In the genomic region with DNA sequence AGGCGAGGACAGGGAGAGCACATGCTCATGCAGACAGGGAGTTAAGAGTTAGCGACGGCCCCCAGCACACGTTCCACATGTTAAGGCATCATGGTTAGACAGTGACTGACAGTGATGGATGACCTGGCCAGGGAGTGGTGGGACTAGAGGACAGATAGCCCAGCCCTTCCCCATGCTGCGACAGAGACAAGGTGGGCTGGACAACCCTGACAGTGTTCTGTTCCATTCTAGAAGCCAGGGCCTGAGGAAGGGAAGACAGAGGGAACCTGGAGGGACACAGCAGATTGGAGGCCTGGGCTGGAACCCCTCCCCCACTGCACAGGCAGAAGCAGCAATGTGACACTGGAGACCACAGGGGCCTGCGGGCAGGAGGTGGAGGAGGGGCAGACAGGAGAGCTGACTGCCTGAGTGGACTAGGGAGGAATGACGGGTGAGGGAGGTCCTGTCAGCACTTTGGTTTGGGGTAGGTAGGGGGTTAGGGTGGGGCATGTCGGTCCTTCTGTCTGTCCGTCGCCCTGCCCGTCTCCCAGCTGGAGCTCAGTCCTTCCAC, we compare ENCODE assay signal across 11 mouse cellular contexts. TPM values are rescaled to one million over a fixed set of nuclear protein-coding genes. Genes with fewer than 3 reads are reported as not detected.
DNase-seq lines count a peak whose midpoint lies in the region; ATAC-seq and TF ChIP-seq lines count a peak whose summit lies in the region.
"Had no signal": no experiment of that assay in that cellular context is flagged by ENCODE, and none has a peak within 500 bp of the region (broad histone marks: within the 10 kb centered on the region; RNA-seq: fewer than 3 reads in every experiment).

No protein-coding gene starts in this region.

- no peak overlapping the region for H3K27ac ChIP-seq in forebrain, embryonic 13.5 days
- no peak overlapping the region for H3K27ac ChIP-seq in forebrain, postnatal 0 days (ENCODE audit: low read depth, low read length)
- peak overlapping the region; percentile 9; the same call in 1 of the 2 replicates for H3K27ac ChIP-seq in midbrain, embryonic 13.5 days
- no peak overlapping the region for H3K27ac ChIP-seq in midbrain, embryonic 11.5 days (ENCODE audit: low read depth, low read length)
- H3K27ac ChIP-seq in liver, postnatal 0 days (ENCODE audit: low read depth) = peak overlapping the region; percentile 97

- H3K4me3 ChIP-seq in forebrain, embryonic 13.5 days = peak overlapping the region; percentile 95; the same call in 1 of the 2 replicates
- no peak overlapping the region for H3K4me3 ChIP-seq in forebrain, postnatal 0 days (ENCODE audit: low read depth, low read length)
- no peak overlapping the region for H3K4me3 ChIP-seq in midbrain, embryonic 13.5 days (replicated peaks)
- no peak overlapping the region; the same call in 1 of the 2 replicates for H3K4me3 ChIP-seq in midbrain, embryonic 11.5 days (ENCODE audit: low read depth, low read length)
- H3K4me3 ChIP-seq in liver, postnatal 0 days (ENCODE audit: low read depth, low read length) = no peak overlapping the region

- no peaks in the 10 kb centered on the region for H3K27me3 ChIP-seq in forebrain, embryonic 13.5 days
- no peaks in the 10 kb centered on the region for H3K27me3 ChIP-seq in forebrain, postnatal 0 days (ENCODE audit: insufficient read depth, low read length)
- no peaks in the 10 kb centered on the region for H3K27me3 ChIP-seq in midbrain, embryonic 13.5 days
- no peaks in the 10 kb centered on the region for H3K27me3 ChIP-seq in midbrain, embryonic 11.5 days (ENCODE audit: control insufficient read depth, insufficient read depth, low read length)
- H3K27me3 ChIP-seq in liver, postnatal 0 days (ENCODE audit: insufficient read depth, low read length) = no peaks in the 10 kb centered on the region

- H3K36me3 ChIP-seq in forebrain, embryonic 13.5 days (ENCODE audit: poor library complexity, severe bottlenecking) = peaks cover 40% of the 10 kb centered on the region
- H3K36me3 ChIP-seq in forebrain, postnatal 0 days (ENCODE audit: insufficient read depth) = peaks cover 26% of the 10 kb centered on the region
- peaks cover 35% of the 10 kb centered on the region for H3K36me3 ChIP-seq in midbrain, embryonic 13.5 days
- H3K36me3 ChIP-seq in midbrain, embryonic 11.5 days (ENCODE audit: control insufficient read depth, insufficient read depth, low read length) = peaks cover 24% of the 10 kb centered on the region
- peaks cover 24% of the 10 kb centered on the region for H3K36me3 ChIP-seq in liver, postnatal 0 days (replicated peaks; ENCODE audit: insufficient read depth, low read length)

- TF ChIP-seq EP300 in liver, postnatal 0 days (IDR thresholded peaks at IDR 0.05; ENCODE audit: low read depth) = no peak

- H3K9ac ChIP-seq in forebrain, embryonic 13.5 days = no peak overlapping the region
- no peak overlapping the region for H3K9ac ChIP-seq in forebrain, postnatal 0 days
- no peak overlapping the region; the same call in 1 of the 2 replicates for H3K9ac ChIP-seq in midbrain, embryonic 13.5 days (replicated peaks)
- H3K9ac ChIP-seq in midbrain, embryonic 11.5 days (ENCODE audit: low read length) = no peak overlapping the region
- H3K9ac ChIP-seq in liver, postnatal 0 days (replicated peaks) = peak overlapping the region; percentile 59; the same call in 1 of the 2 replicates

- 0 out of 2 replicates have a peak overlapping the region, but pooled peaks have one; percentile 97 for H3K4me2 ChIP-seq in forebrain, embryonic 13.5 days
- no peak overlapping the region for H3K4me2 ChIP-seq in forebrain, postnatal 0 days (ENCODE audit: low read depth)
- no peak overlapping the region for H3K4me2 ChIP-seq in midbrain, embryonic 13.5 days (replicated peaks)
- no peak overlapping the region for H3K4me2 ChIP-seq in midbrain, embryonic 11.5 days
- H3K4me2 ChIP-seq in liver, postnatal 0 days (ENCODE audit: low read depth, low read length) = peak overlapping the region; percentile 66; the same call in 1 of the 2 replicates

- no peaks in the 10 kb centered on the region for H3K9me3 ChIP-seq in forebrain, embryonic 13.5 days (replicated peaks)
- H3K9me3 ChIP-seq in forebrain, postnatal 0 days (ENCODE audit: low read length) = no peaks in the 10 kb centered on the region
- H3K9me3 ChIP-seq in midbrain, embryonic 13.5 days = no peaks in the 10 kb centered on the region
- no peaks in the 10 kb centered on the region; the same call in 1 of the 2 replicates for H3K9me3 ChIP-seq in midbrain, embryonic 11.5 days (ENCODE audit: control insufficient read depth, low read length)
- H3K9me3 ChIP-seq in liver, postnatal 0 days (ENCODE audit: low read length) = no peaks in the 10 kb centered on the region

- H3K4me1 ChIP-seq in forebrain, embryonic 13.5 days = peaks cover 38% of the 10 kb centered on the region
- H3K4me1 ChIP-seq in forebrain, postnatal 0 days (ENCODE audit: insufficient read depth) = peaks cover 12% of the 10 kb centered on the region
- peaks cover 44% of the 10 kb centered on the region for H3K4me1 ChIP-seq in midbrain, embryonic 13.5 days (replicated peaks)
- H3K4me1 ChIP-seq in midbrain, embryonic 11.5 days (ENCODE audit: control insufficient read depth, insufficient read depth, low read length) = peaks cover 26% of the 10 kb centered on the region
- H3K4me1 ChIP-seq in liver, postnatal 0 days (ENCODE audit: insufficient read depth) = peaks cover 48% of the 10 kb centered on the region

- WGBS in forebrain, embryonic 13.5 days = 95% methylated on average over 11 of the region's 11 CpGs
- WGBS in forebrain, postnatal 0 days = 89% methylated on average over 11 of the region's 11 CpGs
- 88% methylated on average over 11 of the region's 11 CpGs for WGBS in midbrain, embryonic 13.5 days
- 88% methylated on average over 11 of the region's 11 CpGs for WGBS in midbrain, embryonic 11.5 days
- 81% methylated on average over 11 of the region's 11 CpGs for WGBS in liver, postnatal 0 days (ENCODE audit: insufficient replicate concordance)

- TF ChIP-seq CTCF in forebrain, postnatal 0 days (IDR thresholded peaks at IDR 0.05; ENCODE audit: low read depth) = no peak
- no peak for TF ChIP-seq CTCF in liver, postnatal 0 days (IDR thresholded peaks at IDR 0.05; ENCODE audit: low read depth)

- ATAC-seq in forebrain, embryonic 13.5 days = no peak
- no peak for ATAC-seq in forebrain, postnatal 0 days
- ATAC-seq in midbrain, embryonic 13.5 days = no peak
- ATAC-seq in midbrain, embryonic 11.5 days (ENCODE audit: low FRiP score) = no peak
- no peak for ATAC-seq in liver, postnatal 0 days

- no peak for DNase-seq in forebrain, postnatal 0 days
- no peak for DNase-seq in midbrain, embryonic 11.5 days (ENCODE audit: low spot score, missing footprints)
- peak; percentile 28 for DNase-seq in kidney, adult 18-20 months
- DNase-seq in liver, postnatal 0 days = no peak
- DNase-seq in ovary, postnatal 10 days (ENCODE audit: low spot score) = no peak
- DNase-seq in layer of hippocampus, postnatal 25 days (ENCODE audit: extremely low spot score in 1 of 2, low spot score in 1 of 2) = no peak

RNA-seq across cellular contexts. Expression of a gene that starts 2.7 kb away (rescaled TPM):
- polyA plus RNA-seq in forebrain, embryonic 13.5 days (2015; fragmentation: Nextera tagmentation; extraction: Ambion mirVana) = 462 and 508 TPM in 2 replicates
- 214 and 237 TPM in 2 replicates for total RNA-seq in forebrain, postnatal 0 days (2014; rRNA removed)
- 416 and 435 TPM in 2 replicates for polyA plus RNA-seq in forebrain, postnatal 0 days (2015; fragmentation: Nextera tagmentation; extraction: Ambion mirVana)
- polyA plus RNA-seq in midbrain, embryonic 13.5 days (2015; fragmentation: Nextera tagmentation; extraction: Ambion mirVana) = 452 and 461 TPM in 2 replicates
- 521 and 583 TPM in 2 replicates for polyA plus RNA-seq in midbrain, embryonic 11.5 days (2014; fragmentation: Nextera tagmentation; extraction: Ambion mirVana)
- 148 and 156 TPM in 2 replicates for polyA plus RNA-seq in liver, postnatal 0 days (2015; fragmentation: Nextera tagmentation; extraction: Ambion mirVana)
- total RNA-seq in layer of hippocampus, postnatal 25 days (2021) = 100 to 1,000 TPM; 306 to 324 TPM

RNA-seq across cellular contexts. Expression of a gene that starts 5.7 kb away (rescaled TPM):
- polyA plus RNA-seq in forebrain, embryonic 13.5 days (2015; fragmentation: Nextera tagmentation; extraction: Ambion mirVana) = 253 and 286 TPM in 2 replicates
- total RNA-seq in forebrain, postnatal 0 days (2014; rRNA removed) = 162 and 174 TPM in 2 replicates
- polyA plus RNA-seq in forebrain, postnatal 0 days (2015; fragmentation: Nextera tagmentation; extraction: Ambion mirVana) = 208 and 218 TPM in 2 replicates
- 279 and 297 TPM in 2 replicates for polyA plus RNA-seq in midbrain, embryonic 13.5 days (2015; fragmentation: Nextera tagmentation; extraction: Ambion mirVana)
- polyA plus RNA-seq in midbrain, embryonic 11.5 days (2014; fragmentation: Nextera tagmentation; extraction: Ambion mirVana) = 492 and 493 TPM in 2 replicates
- 683 and 697 TPM in 2 replicates for polyA plus RNA-seq in liver, postnatal 0 days (2015; fragmentation: Nextera tagmentation; extraction: Ambion mirVana)
- 100 to 1,000 TPM; 127 to 136 TPM for total RNA-seq in layer of hippocampus, postnatal 25 days (2021)

RNA-seq across cellular contexts. Expression of a gene that starts 19.4 kb away (rescaled TPM):
- 420 and 488 TPM in 2 replicates for polyA plus RNA-seq in forebrain, embryonic 13.5 days (2015; fragmentation: Nextera tagmentation; extraction: Ambion mirVana)
- 99.8 and 111 TPM in 2 replicates for total RNA-seq in forebrain, postnatal 0 days (2014; rRNA removed)
- 207 and 238 TPM in 2 replicates for polyA plus RNA-seq in forebrain, postnatal 0 days (2015; fragmentation: Nextera tagmentation; extraction: Ambion mirVana)
- polyA plus RNA-seq in midbrain, embryonic 13.5 days (2015; fragmentation: Nextera tagmentation; extraction: Ambion mirVana) = 303 and 358 TPM in 2 replicates
- polyA plus RNA-seq in midbrain, embryonic 11.5 days (2014; fragmentation: Nextera tagmentation; extraction: Ambion mirVana) = 820 and 827 TPM in 2 replicates
- polyA plus RNA-seq in liver, postnatal 0 days (2015; fragmentation: Nextera tagmentation; extraction: Ambion mirVana) = 162 and 168 TPM in 2 replicates
- 10 to 100 TPM; 61.7 to 67.4 TPM for total RNA-seq in layer of hippocampus, postnatal 25 days (2021)

RNA-seq across cellular contexts. Expression of a gene that starts 19.5 kb away (rescaled TPM):
- polyA plus RNA-seq in forebrain, embryonic 13.5 days (2015; fragmentation: Nextera tagmentation; extraction: Ambion mirVana) = 204 and 211 TPM in 2 replicates
- 54.2 and 64.2 TPM in 2 replicates for total RNA-seq in forebrain, postnatal 0 days (2014; rRNA removed)
- polyA plus RNA-seq in forebrain, postnatal 0 days (2015; fragmentation: Nextera tagmentation; extraction: Ambion mirVana) = 207 and 226 TPM in 2 replicates
- polyA plus RNA-seq in midbrain, embryonic 13.5 days (2015; fragmentation: Nextera tagmentation; extraction: Ambion mirVana) = 180 and 183 TPM in 2 replicates
- 178 and 204 TPM in 2 replicates for polyA plus RNA-seq in midbrain, embryonic 11.5 days (2014; fragmentation: Nextera tagmentation; extraction: Ambion mirVana)
- 46.1 and 47.5 TPM in 2 replicates for polyA plus RNA-seq in liver, postnatal 0 days (2015; fragmentation: Nextera tagmentation; extraction: Ambion mirVana)
- total RNA-seq in layer of hippocampus, postnatal 25 days (2021) = 100 to 1,000 TPM in 1 of 2 experiments, 10 to 100 TPM in 1; 87.2 to 109 TPM

RNA-seq across cellular contexts. Expression of a gene that starts 27.8 kb away (rescaled TPM):
- not detected in 2 replicates for polyA plus RNA-seq in forebrain, embryonic 13.5 days (2015; fragmentation: Nextera tagmentation; extraction: Ambion mirVana)
- total RNA-seq in forebrain, postnatal 0 days (2014; rRNA removed) = not detected in 2 replicates
- polyA plus RNA-seq in forebrain, postnatal 0 days (2015; fragmentation: Nextera tagmentation; extraction: Ambion mirVana) = not detected in 2 replicates
- not detected in 2 replicates for polyA plus RNA-seq in midbrain, embryonic 13.5 days (2015; fragmentation: Nextera tagmentation; extraction: Ambion mirVana)
- polyA plus RNA-seq in midbrain, embryonic 11.5 days (2014; fragmentation: Nextera tagmentation; extraction: Ambion mirVana) = not detected in 2 replicates
- polyA plus RNA-seq in liver, postnatal 0 days (2015; fragmentation: Nextera tagmentation; extraction: Ambion mirVana) = 0.19 and 1.5 TPM in 2 replicates
- total RNA-seq in layer of hippocampus, postnatal 25 days (2021) = not detected
- total RNA-seq: midbrain, postnatal 0 days had no signal
- polyA plus RNA-seq: brain, embryonic 14.5 days; large intestine, adult 2 months; midbrain, postnatal 0 days had no signal

Comparison
In these comparisons a context has a peak if more than half of its experiments do, and no peak if none do; other contexts are left out.
1. H3K27ac ChIP-seq: peak in midbrain, embryonic 13.5 days (single experiment) and liver, postnatal 0 days (single experiment); none in forebrain, embryonic 13.5 days (single experiment), forebrain, postnatal 0 days (single experiment) and midbrain, embryonic 11.5 days (single experiment).
2. H3K4me2 ChIP-seq: peak in forebrain, embryonic 13.5 days (single experiment) and liver, postnatal 0 days (single experiment); none in forebrain, postnatal 0 days (single experiment), midbrain, embryonic 13.5 days (single experiment) and midbrain, embryonic 11.5 days (single experiment).